Mouse (Mus musculus) embryonic stem cell, embryonic (primary cell): Measurements from ENCODE around the gene Gsc.

Source experiments
- CTCF ChIA-PET, 4 experiments: fragments of 300-600 bp in 2 of 4; fragments of 350-600 bp in 2 of 4; sonication (Branson Sonifier 250); formaldehyde crosslinking; loops; one replicate each; lab custom pipeline; 2022; ENCODE audit warnings: inconsistent platforms in 2 of 4; lab: Charles Lee
- POLR2A ChIA-PET, 4 experiments: fragments of 300-600 bp in 2 of 4; fragments of 350-600 bp in 2 of 4; sonication (Branson Sonifier 250); formaldehyde crosslinking; loops; one replicate each; lab custom pipeline; 2022; ENCODE audit warnings: antibody characterized with exemption in 4 of 4, inconsistent platforms in 1 of 4; lab: Charles Lee

Gsc gene

DNA sequence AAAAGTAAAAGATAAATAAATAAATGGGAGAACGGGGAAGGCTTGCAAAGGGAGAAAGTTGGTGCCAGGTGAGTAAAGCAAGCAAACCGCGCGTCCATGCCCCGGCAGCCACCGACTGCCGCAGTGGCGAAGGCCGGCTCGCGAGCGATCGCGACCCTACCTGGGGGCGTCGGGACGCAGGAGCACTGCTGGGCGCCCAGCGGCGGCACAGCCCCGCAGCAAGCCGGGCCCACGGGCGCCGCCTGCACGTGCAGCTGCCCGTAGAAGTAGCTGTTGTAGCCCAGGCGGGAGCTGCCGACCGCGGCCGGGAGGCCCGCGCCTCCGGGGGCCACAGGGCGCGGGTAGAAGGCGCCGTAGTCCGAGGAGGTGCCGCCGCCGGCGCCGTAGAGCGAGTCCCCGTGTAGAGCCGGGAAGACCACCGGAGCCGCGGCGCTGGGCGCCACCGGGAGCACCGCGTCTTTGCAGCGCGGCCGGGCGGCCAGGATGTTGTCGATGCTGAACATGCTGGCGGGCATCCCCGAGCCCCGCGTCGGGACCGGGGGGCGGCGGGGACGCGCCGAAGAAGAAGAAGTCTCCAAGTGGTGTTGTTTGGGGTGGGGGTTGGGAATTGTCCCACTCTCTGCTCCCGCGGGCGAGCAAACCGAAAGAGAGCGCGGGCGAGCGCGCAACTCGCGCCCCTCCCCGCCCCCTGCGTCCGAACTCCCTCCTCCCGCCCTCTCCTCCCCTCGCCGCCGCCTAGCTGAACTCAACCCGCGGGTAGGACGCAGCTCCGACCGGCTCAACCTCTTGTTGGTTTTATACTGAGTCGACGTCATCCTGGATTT lies at the start of gene Gsc:
Gene Gsc (minus strand): TSS at position 730 of the 824 bp plus-strand sequence.
- ChIA-PET POLR2A (interaction anchor here (0.6 to 1.2 kb wide), 14 partner anchors 18 to 1725 kb away, joined by 3 to 6 read pairs (median 3); no protein-coding TSS in a partner anchor), CTCF (interaction anchor here (0.6 to 1.1 kb wide), 6 partner anchors 20 to 110 kb away, joined by 3 to 6 read pairs (median 3); no protein-coding TSS in a partner anchor)

GRCm38 (mm10) chr12:104519721-104520120 lies 46.6 kb upstream of the Gsc start:
- CTCF ChIA-PET, result no interaction called here

GRCm38 (mm10) chr12:104507911-104508310 lies 34.8 kb upstream of the Gsc start:
- CTCF ChIA-PET, result interaction anchor here in 3 of 4 experiments (0.6 to 1.0 kb wide), 4 partner anchors 13 to 512 kb away, joined by 3 to 4 read pairs (median 3); no protein-coding TSS in a partner anchor

More at GRCm38 (mm10) chr12:104519721-104520120, 46.6 kb upstream of the Gsc start:
- POLR2A ChIA-PET, result interaction anchor here in 1 of 4 experiments (1.1 to 1.6 kb wide), 3 partner anchors 12 to 67 kb away, joined by 3 read pairs; no protein-coding TSS in a partner anchor

DNA sequence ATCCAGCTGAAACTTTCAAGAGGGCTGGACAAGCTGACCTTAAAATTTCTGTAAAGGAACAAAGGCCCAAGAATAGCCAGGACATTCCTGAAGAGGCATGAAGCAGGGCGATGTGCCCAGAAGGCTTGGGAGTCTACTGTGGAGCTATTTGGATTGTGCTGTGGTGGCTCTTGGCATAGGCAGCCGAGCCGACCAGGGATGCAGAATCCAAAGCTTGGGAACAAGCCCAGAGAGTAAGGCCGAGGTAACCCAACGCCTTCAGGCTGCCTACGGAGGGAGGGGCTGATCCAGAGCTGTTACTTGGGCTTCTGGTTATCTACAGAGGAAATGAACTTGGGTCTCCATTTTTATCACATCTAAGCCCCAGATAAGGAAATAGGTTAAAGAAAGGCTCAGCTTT lies 18.9 kb upstream of the Gsc start:
- POLR2A ChIA-PET, result no interaction called here

More at GRCm38 (mm10) chr12:104507911-104508310, 34.8 kb upstream of the Gsc start:
- POLR2A ChIA-PET, result interaction anchor here in 3 of 4 experiments (0.5 to 1.3 kb wide), 6 partner anchors 12 to 1214 kb away, joined by 3 to 5 read pairs (median 4); partner anchors contain the start of gene Gsc (in 1 of the 3)

DNA sequence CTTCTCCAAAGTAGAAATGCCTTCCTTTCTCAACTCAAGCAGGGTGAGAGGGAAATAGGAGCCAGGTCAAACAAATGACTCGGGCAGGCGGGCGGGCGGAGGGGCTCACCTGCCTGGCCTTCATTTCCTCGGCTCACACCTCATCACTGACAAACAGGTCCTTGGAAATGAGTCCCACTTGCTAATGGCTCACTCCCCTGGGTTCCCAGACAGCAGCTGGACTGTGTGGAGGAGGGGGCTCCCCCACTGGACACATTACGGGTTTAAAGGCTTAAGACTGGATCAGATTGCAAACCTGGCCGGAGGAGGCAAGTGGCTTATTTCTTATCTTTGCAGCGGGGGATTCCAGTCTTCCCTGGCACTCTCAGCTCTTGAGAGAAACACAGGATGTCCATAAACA lies 13.1 kb upstream of the Gsc start:
- POLR2A ChIA-PET, result interaction anchor here in 1 of 4 experiments (1.2 to 1.6 kb wide), 2 partner anchors 10 to 52 kb away, joined by 3 read pairs; no protein-coding TSS in a partner anchor

More for the DNA sequence above, 18.9 kb upstream of the Gsc start:
- CTCF ChIA-PET, result interaction anchor here in 1 of 4 experiments (0.8 kb wide), 1 partner anchor 14 kb away, joined by 3 read pairs; no protein-coding TSS in a partner anchor

DNA sequence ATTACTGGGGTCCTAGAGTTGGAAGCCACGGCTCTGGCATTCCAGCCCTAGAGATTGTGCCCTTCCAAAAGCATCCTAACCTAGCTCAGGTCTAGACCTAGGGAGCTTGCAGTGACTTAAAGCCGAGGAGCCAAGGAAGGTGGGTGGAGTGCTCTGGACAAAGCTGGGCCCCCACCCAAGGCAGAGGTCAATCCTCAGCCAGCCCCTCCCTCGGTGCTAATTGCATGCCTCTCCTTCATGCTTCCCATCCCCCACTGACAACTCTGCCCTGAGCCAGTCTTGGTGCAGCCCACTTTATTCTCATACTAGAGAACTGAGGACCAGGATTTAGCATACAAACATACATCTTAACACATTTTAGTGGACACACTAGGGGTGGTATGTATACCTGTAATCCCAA lies 12.0 kb upstream of the Gsc start:
- POLR2A ChIA-PET, result interaction anchor here in 2 of 4 experiments (0.5 to 1.6 kb wide), 5 partner anchors 9 to 362 kb away, joined by 3 to 5 read pairs (median 5); no protein-coding TSS in a partner anchor
- CTCF ChIA-PET, result interaction anchor here in 2 of 4 experiments (0.6 to 0.7 kb wide), 2 partner anchors 39 to 45 kb away, joined by 4 read pairs; no protein-coding TSS in a partner anchor

More for the DNA sequence above, 13.1 kb upstream of the Gsc start:
- CTCF ChIA-PET, result interaction anchor here in 1 of 4 experiments (0.6 kb wide), 2 partner anchors 10 to 16 kb away, joined by 3 to 4 read pairs; no protein-coding TSS in a partner anchor

GRCm38 (mm10) chr12:104481007-104481406 lies 7.9 kb upstream of the Gsc start:
- ChIA-PET CTCF (no interaction called here), POLR2A (no interaction called here)

DNA sequence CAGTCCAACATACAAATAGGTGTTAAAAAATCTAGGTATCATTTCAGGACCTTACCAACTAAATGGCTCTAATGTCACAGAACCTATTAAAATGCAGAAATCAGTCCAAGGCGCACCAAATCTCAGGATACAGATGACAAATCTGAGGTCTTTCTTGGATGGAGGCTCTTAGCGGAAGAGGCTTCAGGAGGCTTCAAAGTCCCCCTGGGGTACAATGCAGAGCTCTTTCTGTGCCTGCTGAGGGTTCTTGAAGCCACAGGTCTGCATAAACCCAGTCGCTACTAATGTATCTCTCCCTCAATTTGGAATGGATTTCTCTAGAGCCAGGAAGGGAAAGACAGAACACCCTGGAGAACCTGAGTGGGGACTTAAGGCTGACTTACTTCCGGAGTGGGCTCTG lies 5.1 kb upstream of the Gsc start:
- CTCF ChIA-PET, result interaction anchor here in 1 of 4 experiments (1.0 kb wide), 1 partner anchor 15 kb away, joined by 4 read pairs; no protein-coding TSS in a partner anchor
- POLR2A ChIA-PET, result interaction anchor here in 3 of 4 experiments (0.5 to 1.6 kb wide), 4 partner anchors 10 to 1833 kb away, joined by 3 read pairs; no protein-coding TSS in a partner anchor

DNA sequence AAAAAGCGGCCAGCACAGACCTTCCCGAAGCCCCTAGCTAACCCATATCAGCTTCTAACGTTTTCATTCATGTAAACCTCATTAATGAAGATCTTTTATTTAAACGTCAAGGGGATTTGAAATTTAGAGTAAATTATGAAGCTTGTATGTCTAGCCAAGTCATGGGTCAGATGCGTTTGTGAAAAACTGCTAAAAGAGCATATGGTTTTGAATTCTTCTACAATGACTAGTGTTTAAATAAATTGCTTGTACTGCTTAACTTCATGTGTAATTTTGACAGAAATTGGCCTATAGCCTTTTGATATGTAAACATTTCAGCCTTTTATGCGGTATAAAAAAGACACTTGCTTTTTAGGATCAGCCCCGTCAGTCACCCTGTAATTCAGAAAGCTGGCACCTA lies 4.4 kb upstream of the Gsc start:
- ChIA-PET POLR2A (interaction anchor here (0.6 to 1.6 kb wide), 11 partner anchors 10 to 420 kb away, joined by 3 to 5 read pairs (median 3); no protein-coding TSS in a partner anchor), CTCF (interaction anchor here in 3 of 4 experiments (0.6 to 1.2 kb wide), 6 partner anchors 15 to 462 kb away, joined by 3 to 6 read pairs (median 4); no protein-coding TSS in a partner anchor)

DNA sequence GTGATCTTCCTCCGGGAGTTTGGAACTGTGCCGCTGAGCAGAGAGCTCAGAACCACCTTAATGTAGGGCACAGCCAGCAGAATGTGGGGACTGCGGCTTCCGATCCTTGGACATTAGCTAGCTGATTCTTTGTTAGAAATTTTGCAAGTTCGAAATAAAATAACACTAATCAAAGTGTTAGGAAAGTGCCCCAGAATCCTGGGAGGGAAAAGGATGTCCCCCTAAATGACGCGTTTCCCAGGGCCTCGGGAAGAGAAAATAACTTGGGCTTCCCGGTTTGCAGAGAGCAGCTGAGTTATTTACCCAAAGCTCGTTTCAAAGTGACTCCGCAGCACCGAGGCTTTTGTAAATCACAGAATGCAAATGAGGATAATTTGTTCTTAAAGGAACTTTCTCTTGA lies 3.9 kb upstream of the Gsc start:
- ChIA-PET CTCF (interaction anchor here in 3 of 4 experiments (0.6 to 1.2 kb wide), 6 partner anchors 9 to 462 kb away, joined by 3 to 6 read pairs (median 4); no protein-coding TSS in a partner anchor), POLR2A (interaction anchor here (0.6 to 1.6 kb wide), 14 partner anchors 9 to 420 kb away, joined by 3 to 9 read pairs (median 3); no protein-coding TSS in a partner anchor)

DNA sequence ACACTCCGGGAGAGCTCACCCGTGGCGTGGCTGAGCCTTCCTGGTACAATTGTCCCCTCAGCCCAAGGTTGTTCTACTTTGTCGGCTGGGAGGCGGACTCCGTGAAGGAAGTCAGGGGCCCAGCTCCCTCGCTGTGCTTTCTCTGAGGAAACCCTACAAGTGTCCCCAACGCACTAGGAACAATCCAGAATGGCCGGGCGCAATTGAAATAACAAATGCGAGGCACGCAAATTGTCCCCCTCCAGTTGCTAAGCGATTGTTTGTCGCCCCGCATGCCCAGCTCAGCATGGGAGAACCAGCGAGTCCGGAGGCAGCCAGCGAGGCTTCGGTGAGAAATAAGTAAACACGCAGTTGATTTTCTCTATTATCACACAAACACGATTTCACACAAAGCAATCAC lies 2.8 kb upstream of the Gsc start:
- CTCF ChIA-PET, result interaction anchor here in 3 of 4 experiments (0.6 to 1.3 kb wide), 4 partner anchors 28 to 157 kb away, joined by 3 to 4 read pairs (median 3); no protein-coding TSS in a partner anchor

GRCm38 (mm10) chr12:104474881-104475740 lies 2.0 kb upstream of the Gsc start:
- POLR2A ChIA-PET, result interaction anchor here (0.6 to 1.8 kb wide), 14 partner anchors 10 to 63 kb away, joined by 3 to 11 read pairs (median 4); no protein-coding TSS in a partner anchor
- CTCF ChIA-PET, result interaction anchor here in 3 of 4 experiments (0.6 to 1.3 kb wide), 4 partner anchors 27 to 158 kb away, joined by 3 read pairs; no protein-coding TSS in a partner anchor

More for the DNA sequence above, 2.8 kb upstream of the Gsc start:
- POLR2A ChIA-PET, result interaction anchor here (0.6 to 1.8 kb wide), 18 partner anchors 9 to 997 kb away, joined by 3 to 11 read pairs (median 4); no protein-coding TSS in a partner anchor

DNA sequence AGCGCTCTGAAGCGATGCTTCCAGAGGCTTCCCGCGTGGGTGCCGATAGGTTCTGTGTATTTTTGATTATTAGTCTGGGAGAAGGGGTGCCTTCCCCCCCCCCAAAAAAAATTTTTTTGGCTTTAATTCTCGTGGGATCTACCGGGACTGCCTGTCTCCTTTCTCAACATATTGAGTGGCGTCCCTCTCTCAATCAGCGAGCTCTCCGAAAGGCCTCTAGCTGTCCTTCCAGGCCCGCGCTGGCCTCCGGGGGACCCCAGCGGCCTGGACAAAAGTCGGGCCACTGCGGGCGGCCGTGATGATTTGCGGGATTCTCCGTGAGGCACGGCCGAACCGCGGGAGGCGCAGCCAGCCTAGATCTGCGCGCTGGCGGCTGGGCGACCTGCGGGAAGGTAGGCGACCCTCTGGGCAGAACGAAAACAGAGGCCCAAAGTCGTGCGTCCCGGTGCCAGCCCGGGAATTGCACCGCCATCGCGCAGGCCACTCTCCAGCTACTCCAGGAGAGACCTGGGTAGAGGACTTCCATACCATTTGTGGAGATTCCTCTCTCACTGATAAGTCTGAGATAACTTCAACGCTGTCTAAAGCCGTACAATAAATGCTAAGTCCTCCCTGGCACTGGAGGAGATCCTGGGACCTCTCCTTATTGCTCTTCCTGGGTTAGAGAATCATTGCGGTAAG lies 1.2 kb upstream of the Gsc start:
- CTCF ChIA-PET, result interaction anchor here in 3 of 4 experiments (0.7 to 1.1 kb wide), 3 partner anchors 28 to 140 kb away, joined by 3 to 4 read pairs (median 3); no protein-coding TSS in a partner anchor
- POLR2A ChIA-PET, result interaction anchor here (0.6 to 1.8 kb wide), 5 partner anchors 21 to 52 kb away, joined by 3 read pairs; no protein-coding TSS in a partner anchor

GRCm38 (mm10) chr12:104473492-104473891 lies 362 bp upstream of the Gsc start:
- ChIA-PET CTCF (interaction anchor here (0.6 to 1.1 kb wide), 7 partner anchors 20 to 140 kb away, joined by 3 to 6 read pairs (median 3); no protein-coding TSS in a partner anchor), POLR2A (interaction anchor here (0.6 to 1.2 kb wide), 14 partner anchors 17 to 1726 kb away, joined by 3 to 6 read pairs (median 3); no protein-coding TSS in a partner anchor)

GRCm38 (mm10) chr12:104472218-104472525 lies 958 bp downstream of the Gsc start:
- POLR2A ChIA-PET, result interaction anchor here in 2 of 4 experiments (0.6 to 1.5 kb wide), 2 partner anchors 74 to 142 kb away, joined by 3 read pairs; no protein-coding TSS in a partner anchor
- CTCF ChIA-PET, result no interaction called here
